In the genomic region with DNA sequence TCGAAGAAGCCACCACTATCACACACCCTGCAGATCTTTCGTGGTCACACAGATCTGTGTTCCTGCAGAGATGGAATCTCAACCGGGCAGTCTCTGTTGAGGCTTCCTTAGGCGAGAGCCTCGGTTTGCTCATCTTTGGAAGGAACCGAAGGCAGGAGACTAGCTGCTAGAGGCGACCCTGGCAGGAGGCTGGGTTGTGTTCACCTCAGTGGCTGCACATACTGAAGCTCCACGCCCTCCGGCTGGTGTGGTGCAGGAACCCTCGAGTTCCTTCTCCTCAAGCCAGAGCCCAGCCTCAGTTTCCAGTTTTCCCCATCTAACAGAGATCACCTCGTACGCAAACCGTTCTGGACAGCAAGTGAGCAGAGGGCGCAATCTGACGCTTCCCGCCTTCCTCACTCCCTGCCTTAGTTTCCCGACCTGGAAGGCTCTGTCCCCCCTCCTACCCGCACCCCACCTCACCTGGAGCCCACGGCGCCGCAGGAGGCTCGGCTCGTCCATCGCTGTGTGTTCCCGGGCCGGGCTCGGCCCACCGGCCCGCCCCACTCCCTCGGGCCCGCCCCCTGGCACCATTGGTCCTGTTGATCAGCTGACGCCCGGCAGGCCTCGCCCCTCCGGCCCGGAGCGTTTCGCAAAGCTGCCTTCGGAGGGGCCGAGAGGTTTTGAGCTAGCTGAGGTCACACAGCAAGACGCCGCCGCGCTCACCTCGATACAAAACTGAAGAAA, we compare ENCODE assay signal across 8 mouse cellular contexts. TPM values are rescaled to one million over a fixed set of nuclear protein-coding genes. Genes with fewer than 3 reads are reported as not detected.
A peak's percentile ranks its signal among the peaks of the same experiment; 100 is the strongest.
DNase-seq lines count a peak whose midpoint lies in the region; ATAC-seq lines count a peak whose summit lies in the region.

A gene (minus strand): TSS at position 574 of the 726 bp plus-strand sequence.

- no peak within 1 kb of the TSS for H3K27ac ChIP-seq in embryonic facial prominence, embryonic 14.5 days (replicated peaks; ENCODE audit: low read depth, low read length)
- H3K27ac ChIP-seq in kidney, embryonic 14.5 days (ENCODE audit: low read depth, low read length), result no peak within 1 kb of the TSS
- peak within 1 kb of the TSS; percentile 78 for H3K27ac ChIP-seq in liver, embryonic 12.5 days
- H3K27ac ChIP-seq in stomach, embryonic 14.5 days (ENCODE audit: low read length), result no peak within 1 kb of the TSS

- 1% methylated on average over 45 of the region's 45 CpGs for WGBS in embryonic facial prominence, embryonic 14.5 days
- WGBS in kidney, embryonic 14.5 days, result 1% methylated on average over 45 of the region's 45 CpGs
- WGBS in liver, embryonic 12.5 days (ENCODE audit: insufficient replicate concordance), result under 1% methylated on average over 45 of the region's 45 CpGs
- WGBS in stomach, embryonic 14.5 days, result 1% methylated on average over 45 of the region's 45 CpGs

- H3K27me3 ChIP-seq in embryonic facial prominence, embryonic 14.5 days (replicated peaks; ENCODE audit: control insufficient read depth, insufficient read depth, low read length), result peaks cover 20% of the 10 kb centered on the region
- peaks cover 36% of the 10 kb centered on the region for H3K27me3 ChIP-seq in kidney, embryonic 14.5 days (ENCODE audit: control insufficient read depth, insufficient read depth, low read length)
- peaks cover 66% of the 10 kb centered on the region for H3K27me3 ChIP-seq in liver, embryonic 12.5 days (replicated peaks)
- peaks cover 12% of the 10 kb centered on the region; the same call in 1 of the 2 replicates for H3K27me3 ChIP-seq in stomach, embryonic 14.5 days (ENCODE audit: control insufficient read depth, insufficient read depth, low read length)

- H3K4me1 ChIP-seq in embryonic facial prominence, embryonic 14.5 days (ENCODE audit: control insufficient read depth, insufficient read depth, low read length), result 0 out of 2 replicates have a peak, but pooled peaks cover 8% of the 10 kb centered on the region
- H3K4me1 ChIP-seq in kidney, embryonic 14.5 days (ENCODE audit: control insufficient read depth, insufficient read depth, low read length), result peaks cover 12% of the 10 kb centered on the region
- peaks cover 85% of the 10 kb centered on the region for H3K4me1 ChIP-seq in liver, embryonic 12.5 days
- peaks cover 11% of the 10 kb centered on the region for H3K4me1 ChIP-seq in stomach, embryonic 14.5 days (ENCODE audit: control insufficient read depth, insufficient read depth, low read length)

- H3K36me3 ChIP-seq in embryonic facial prominence, embryonic 14.5 days (ENCODE audit: control insufficient read depth, insufficient read depth, low read length), result no peaks in the 10 kb centered on the region
- no peaks in the 10 kb centered on the region for H3K36me3 ChIP-seq in kidney, embryonic 14.5 days (ENCODE audit: control insufficient read depth, insufficient read depth, low read length)
- no peaks in the 10 kb centered on the region for H3K36me3 ChIP-seq in liver, embryonic 12.5 days
- no peaks in the 10 kb centered on the region for H3K36me3 ChIP-seq in stomach, embryonic 14.5 days (ENCODE audit: control insufficient read depth, insufficient read depth, low read length)

- peak within 1 kb of the TSS; percentile 44 for H3K4me3 ChIP-seq in embryonic facial prominence, embryonic 14.5 days (ENCODE audit: low read depth, low read length)
- H3K4me3 ChIP-seq in kidney, embryonic 14.5 days (ENCODE audit: low read length), result peak within 1 kb of the TSS; percentile 50
- peak within 1 kb of the TSS; percentile 68 for H3K4me3 ChIP-seq in liver, embryonic 12.5 days
- peak within 1 kb of the TSS; percentile 44 for H3K4me3 ChIP-seq in stomach, embryonic 14.5 days (ENCODE audit: low read depth, low read length)

- peak within 1 kb of the TSS; percentile 50 for H3K9ac ChIP-seq in embryonic facial prominence, embryonic 14.5 days (ENCODE audit: low read depth, low read length)
- H3K9ac ChIP-seq in kidney, embryonic 14.5 days (ENCODE audit: low read depth, low read length), result peak within 1 kb of the TSS; percentile 44; the same call in 1 of the 2 replicates
- peak within 1 kb of the TSS; percentile 75 for H3K9ac ChIP-seq in liver, embryonic 12.5 days
- H3K9ac ChIP-seq in stomach, embryonic 14.5 days (replicated peaks; ENCODE audit: low read depth, low read length), result no peak within 1 kb of the TSS

- H3K4me2 ChIP-seq in embryonic facial prominence, embryonic 14.5 days (ENCODE audit: low read depth, low read length), result peak within 1 kb of the TSS; percentile 69
- H3K4me2 ChIP-seq in kidney, embryonic 14.5 days (replicated peaks; ENCODE audit: low read depth, low read length), result peak within 1 kb of the TSS; percentile 90
- H3K4me2 ChIP-seq in liver, embryonic 12.5 days, result peak within 1 kb of the TSS; percentile 99
- peak within 1 kb of the TSS; percentile 96 for H3K4me2 ChIP-seq in stomach, embryonic 14.5 days (replicated peaks; ENCODE audit: low read depth, low read length)

- no peaks in the 10 kb centered on the region for H3K9me3 ChIP-seq in embryonic facial prominence, embryonic 14.5 days (ENCODE audit: control insufficient read depth, low read length)
- no peaks in the 10 kb centered on the region for H3K9me3 ChIP-seq in kidney, embryonic 14.5 days (ENCODE audit: control insufficient read depth, low read length)
- no peaks in the 10 kb centered on the region for H3K9me3 ChIP-seq in liver, embryonic 12.5 days (replicated peaks)
- H3K9me3 ChIP-seq in stomach, embryonic 14.5 days (ENCODE audit: control insufficient read depth, low read depth, low read length), result no peaks in the 10 kb centered on the region

- DNase-seq in urinary bladder, adult 18-20 months (ENCODE audit: low spot score in 2 of 2), result peak; percentile 70 to 83
- DNase-seq in urinary bladder, postnatal 10 days (ENCODE audit: low spot score), result no peak
- peak; percentile 91 for DNase-seq in embryonic facial prominence, embryonic 14.5 days (ENCODE audit: low spot score)
- DNase-seq in heart, adult 9 months (ENCODE audit: low spot score in 2 of 2), result peak; percentile 83 to 85
- DNase-seq in natural killer cell, adult 2 months (ENCODE audit: low spot score in 2 of 2), result peak; percentile 77 to 82

- peak; percentile 93 for ATAC-seq in embryonic facial prominence, embryonic 14.5 days (ENCODE audit: low read depth)
- ATAC-seq in kidney, embryonic 14.5 days (ENCODE audit: low FRiP score, low TSS enrichment), result peak; percentile 90
- ATAC-seq in liver, embryonic 12.5 days, result peak; percentile 87
- ATAC-seq in stomach, embryonic 14.5 days (ENCODE audit: insufficient number of reproducible peaks, insufficient read depth, low FRiP score, low read depth), result peak; percentile 87

RNA-seq across cellular contexts. Expression of the gene that starts here (rescaled TPM):
- polyA plus RNA-seq in embryonic facial prominence, embryonic 14.5 days (2014; fragmentation: Nextera tagmentation; extraction: Ambion mirVana), result 13.5 and 14.9 TPM in 2 replicates
- polyA plus RNA-seq in kidney, embryonic 14.5 days (2014; fragmentation: Nextera tagmentation; extraction: Ambion mirVana), result 13.4 and 17.2 TPM in 2 replicates
- 9.8 and 10.4 TPM in 2 replicates for polyA plus RNA-seq in liver, embryonic 12.5 days (2016; fragmentation: Nextera tagmentation; extraction: Ambion mirVana)
- polyA plus RNA-seq in stomach, embryonic 14.5 days (2014; fragmentation: Nextera tagmentation; extraction: Ambion mirVana), result 10.7 and 13.2 TPM in 2 replicates
